19 mouse cellular contexts compared by ENCODE assay signal in the genomic region with DNA sequence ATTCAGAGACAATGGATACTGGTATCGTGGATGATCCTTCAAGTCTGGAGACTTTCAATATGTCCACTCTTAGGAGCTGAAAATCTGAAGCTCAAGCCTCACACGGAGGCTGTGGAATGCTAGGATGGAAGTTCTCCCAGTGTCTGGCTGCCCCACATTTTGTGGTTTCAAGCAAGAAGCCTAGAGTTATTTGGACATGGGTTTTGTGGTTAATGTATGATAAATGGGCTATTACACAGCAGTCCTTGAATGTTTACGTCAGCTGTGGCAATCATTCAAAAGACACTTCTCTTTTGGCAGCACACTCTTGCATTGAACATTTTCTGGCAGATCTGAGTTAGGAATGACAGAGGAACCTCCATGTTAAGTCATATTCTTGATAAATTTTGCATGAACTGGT.
DNase-seq lines count a peak whose midpoint lies in the region; ATAC-seq lines count a peak whose summit lies in the region.
"Had no signal": no experiment of that assay in that cellular context is flagged by ENCODE, and none has a peak within 500 bp of the region (broad histone marks: within the 10 kb centered on the region; RNA-seq: fewer than 3 reads in every experiment).

No protein-coding gene starts in this region.

- no peak for ATAC-seq in intestine, embryonic 15.5 days
- ATAC-seq: forebrain, embryonic 13.5 days; liver, postnatal 0 days; midbrain, embryonic 15.5 days had no signal

- no peaks in the 10 kb centered on the region for H3K9me3 ChIP-seq in intestine, embryonic 15.5 days
- H3K9me3 ChIP-seq: forebrain, embryonic 13.5 days; limb, embryonic 15.5 days; midbrain, embryonic 15.5 days; neural tube, embryonic 15.5 days had no signal

- no peaks in the 10 kb centered on the region for H3K36me3 ChIP-seq in intestine, embryonic 15.5 days
- H3K36me3 ChIP-seq: limb, embryonic 15.5 days; midbrain, embryonic 15.5 days; neural tube, embryonic 15.5 days had no signal

- WGBS in intestine, embryonic 15.5 days: 62% methylated on average over 3 of the region's 3 CpGs

- no peaks in the 10 kb centered on the region for H3K27me3 ChIP-seq in intestine, embryonic 15.5 days (replicated peaks)
- H3K27me3 ChIP-seq: forebrain, embryonic 13.5 days; limb, embryonic 15.5 days; midbrain, embryonic 15.5 days; neural tube, embryonic 15.5 days had no signal

- no peak overlapping the region for H3K9ac ChIP-seq in intestine, embryonic 15.5 days
- H3K9ac ChIP-seq: forebrain, embryonic 13.5 days; limb, embryonic 15.5 days; liver, postnatal 0 days; midbrain, embryonic 15.5 days; neural tube, embryonic 15.5 days had no signal

- no peak overlapping the region for H3K4me2 ChIP-seq in intestine, embryonic 15.5 days (replicated peaks)
- H3K4me2 ChIP-seq: forebrain, embryonic 13.5 days; limb, embryonic 15.5 days; midbrain, embryonic 15.5 days; neural tube, embryonic 15.5 days had no signal

- peak; percentile 43 to 89 for DNase-seq in adrenal gland, adult (ENCODE audit: inconsistent age in 2 of 2, low spot score in 1 of 2)
- DNase-seq in adrenal gland, postnatal 4 days (ENCODE audit: low spot score in 2 of 2): no peak
- peak; percentile 3 for DNase-seq in 416B (ENCODE audit: low read depth)
- peak; percentile 71 for DNase-seq in adrenal gland, adult 2 months
- peak; percentile 72 for DNase-seq in fibroblast of lung, adult 2 months (ENCODE audit: low read depth)
- no peak for DNase-seq in right cerebral cortex, adult 2 months (ENCODE audit: low spot score in 2 of 2)
- DNase-seq in cerebellum, adult 8-10 months: no peak
- DNase-seq: cerebellum, postnatal 14 days; embryo, embryonic 11 days; kidney, adult 2 months; kidney, postnatal 10 days; liver, postnatal 0 days; right cerebral cortex, postnatal 25 days; thymus, adult 2 months had no signal

- H3K4me3 ChIP-seq in intestine, embryonic 15.5 days (replicated peaks): no peak overlapping the region
- H3K4me3 ChIP-seq: forebrain, embryonic 13.5 days; limb, embryonic 15.5 days; midbrain, embryonic 15.5 days; neural tube, embryonic 15.5 days had no signal

- H3K4me1 ChIP-seq in intestine, embryonic 15.5 days (replicated peaks): no peaks in the 10 kb centered on the region
- H3K4me1 ChIP-seq: forebrain, embryonic 13.5 days; limb, embryonic 15.5 days; midbrain, embryonic 15.5 days; neural tube, embryonic 15.5 days had no signal

- H3K27ac ChIP-seq in intestine, embryonic 15.5 days: no peak overlapping the region
- H3K27ac ChIP-seq: forebrain, embryonic 13.5 days; limb, embryonic 15.5 days; midbrain, embryonic 15.5 days; neural tube, embryonic 15.5 days had no signal

Comparison
In these comparisons a context has a peak if more than half of its experiments do, and no peak if none do; other contexts are left out.
1. DNase-seq: peak in adrenal gland, adult (2 of 2), 416B (single experiment), adrenal gland, adult 2 months (single experiment) and fibroblast of lung, adult 2 months (single experiment); none in adrenal gland, postnatal 4 days (0 of 2), right cerebral cortex, adult 2 months (0 of 2) and cerebellum, adult 8-10 months (single experiment).